Mouse (Mus musculus): ENCODE data around the gene Cox20.

DNA sequence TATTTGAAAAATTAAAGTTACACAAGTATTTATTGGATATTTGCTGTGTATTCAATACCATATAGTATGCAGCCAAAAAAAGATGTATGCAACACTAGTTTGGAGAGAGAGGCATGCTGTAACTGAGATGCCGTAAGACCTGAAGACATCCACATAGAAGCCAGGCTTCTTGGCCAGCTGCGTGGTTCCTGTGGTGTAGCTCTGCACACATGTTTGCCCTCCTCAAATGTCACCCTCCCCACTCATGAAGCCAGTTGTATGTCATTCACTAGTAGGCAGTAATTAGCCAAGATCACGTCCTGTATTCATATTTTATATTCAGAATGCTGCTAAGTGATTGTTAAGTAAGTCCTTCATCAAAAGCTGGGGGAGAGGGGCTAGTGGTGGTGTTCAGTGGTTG is 22.5 kb downstream of the Cox20 start:
- TF ChIP-seq ZC3H11A (IDR thresholded peaks at IDR 0.05; ENCODE audit: low read depth, low read length), result no peak
- TF ChIP-seq NRF1 (IDR thresholded peaks at IDR 0.05; ENCODE audit: low read depth, low read length), result no peak

Data from CH12.LX (cell line).